Mouse (Mus musculus) liver, embryonic 12.5 days (tissue): ENCODE measurements around the gene Plxnd1. TPM values are rescaled to one million over a fixed set of nuclear protein-coding genes. Genes with fewer than 3 reads are reported as not detected.

Experiments used
- ATAC-seq: fragments of 200-750 bp; cut with Nextera tagmentation; 2 replicates; pipeline ENCODE4 v1.8.0; 2017; ENCODE audit warnings: moderate number of reproducible peaks, mild to moderate bottlenecking, moderate library complexity
- H3K27ac ChIP-seq: fragments of 300-500 bp; sonication (generic); 2 replicates; pipeline ENCODE4 v1.5.1; 2016; ENCODE audit warnings: mild to moderate bottlenecking
- H3K27me3 ChIP-seq: fragments of 300-500 bp; sonication (generic); replicated peaks from 2 replicates; pipeline ENCODE4 v1.6.1; 2016; ENCODE audit warnings: mild to moderate bottlenecking, moderate library complexity
- H3K36me3 ChIP-seq: fragments of 300-500 bp; sonication (generic); 2 replicates; pipeline ENCODE4 v1.6.1; 2016; ENCODE audit warnings: mild to moderate bottlenecking, moderate library complexity
- H3K4me1 ChIP-seq: fragments of 300-500 bp; sonication (generic); 2 replicates; pipeline ENCODE4 v1.6.1; 2016
- H3K4me2 ChIP-seq: fragments of 300-500 bp; sonication (generic); 2 replicates; pipeline ENCODE4 v1.6.1; 2016; ENCODE audit warnings: mild to moderate bottlenecking, moderate library complexity
- H3K4me3 ChIP-seq: fragments of 300-500 bp; sonication (generic); 2 replicates; pipeline ENCODE4 v1.5.1; 2016; ENCODE audit warnings: mild to moderate bottlenecking, moderate library complexity
- H3K9ac ChIP-seq: fragments of 300-500 bp; sonication (generic); 2 replicates; pipeline ENCODE4 v1.6.1; 2016; ENCODE audit warnings: mild to moderate bottlenecking, moderate library complexity
- H3K9me3 ChIP-seq: fragments of 300-500 bp; sonication (generic); replicated peaks from 2 replicates; pipeline ENCODE4 v1.6.1; 2016; ENCODE audit warnings: mild to moderate bottlenecking, moderate library complexity
- WGBS: fragments of 180-500 bp; shearing (Covaris S2); methylation state at CpG from one replicate; pipeline ENCODE4 v1.1.7; 2016; ENCODE audit not compliant: insufficient replicate concordance; 5-methylcytosine and 5-hydroxymethylcytosine counted together
- polyA plus RNA-seq: library from polyadenylated mRNA; unstranded; fragments of >200 nt; fragmentation: Nextera tagmentation; extraction: Ambion mirVana; gene quantifications from 2 replicates; pipeline ENCODE4 v1.2.1, GENCODE M21; 2016

The Plxnd1 gene
- polyA plus RNA-seq, 1 experiment from 2014 or later, result 16.2 TPM

DNA sequence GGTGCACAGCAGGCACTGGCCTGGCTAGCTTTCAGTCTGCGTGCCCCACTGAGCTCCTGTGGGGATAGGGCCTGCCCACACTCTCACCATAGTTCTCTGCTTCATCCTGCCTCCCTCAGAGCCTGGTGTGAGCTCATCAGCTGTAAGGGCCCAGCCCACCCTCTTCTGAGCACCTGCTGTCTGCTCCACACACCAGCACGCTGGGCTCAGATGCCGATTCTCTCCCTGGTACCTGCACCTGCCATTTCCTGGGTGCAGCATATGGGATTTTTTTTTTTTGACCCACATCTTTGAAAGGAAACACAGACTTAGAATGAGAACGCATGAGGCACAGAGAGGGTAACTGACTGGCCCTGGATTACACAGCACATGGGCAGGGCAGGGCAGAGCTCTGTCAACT, 5.2 kb downstream of the Plxnd1 start:
- Histone ChIP-seq H3K27me3 (peaks cover 49% of the 10 kb centered on the region), H3K9ac (no peak overlapping the region), H3K4me1 (peaks cover 44% of the 10 kb centered on the region), H3K36me3 (no peaks in the 10 kb centered on the region), H3K4me2 (no peak overlapping the region), H3K27ac (no peak overlapping the region), H3K4me3 (no peak overlapping the region), H3K9me3 (no peaks in the 10 kb centered on the region)
- 78% methylated on average over 4 of the region's 4 CpGs for WGBS
- no peak for ATAC-seq

DNA sequence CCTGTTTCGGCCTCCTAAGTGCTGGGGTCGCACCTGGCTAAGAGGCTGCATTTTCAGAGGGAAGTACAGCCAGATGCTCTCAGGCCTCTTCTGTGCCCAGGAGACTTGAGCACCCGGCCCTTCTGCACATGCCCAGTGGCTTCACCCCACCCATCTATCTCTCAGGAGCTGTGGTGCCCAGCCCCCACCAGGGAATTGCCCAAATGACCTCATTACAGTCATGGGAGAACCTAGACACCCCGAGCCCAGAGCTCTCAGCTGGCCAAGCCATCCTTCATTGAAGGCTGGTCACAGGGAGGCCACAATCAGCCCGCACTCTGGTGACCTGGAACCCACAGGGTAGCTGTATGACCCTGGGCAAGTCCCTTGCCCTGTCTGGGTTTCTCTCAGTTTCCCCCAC, 5.8 kb downstream of the Plxnd1 start:
- no peak for ATAC-seq
- H3K9ac ChIP-seq, result no peak overlapping the region
- H3K27ac ChIP-seq, result no peak overlapping the region
- peaks cover 38% of the 10 kb centered on the region for H3K4me1 ChIP-seq
- no peaks in the 10 kb centered on the region for H3K9me3 ChIP-seq
- H3K4me2 ChIP-seq, result no peak overlapping the region
- H3K4me3 ChIP-seq, result no peak overlapping the region
- H3K36me3 ChIP-seq, result no peaks in the 10 kb centered on the region
- H3K27me3 ChIP-seq, result peaks cover 43% of the 10 kb centered on the region
- WGBS, result 56% methylated on average over 5 of the region's 5 CpGs

DNA sequence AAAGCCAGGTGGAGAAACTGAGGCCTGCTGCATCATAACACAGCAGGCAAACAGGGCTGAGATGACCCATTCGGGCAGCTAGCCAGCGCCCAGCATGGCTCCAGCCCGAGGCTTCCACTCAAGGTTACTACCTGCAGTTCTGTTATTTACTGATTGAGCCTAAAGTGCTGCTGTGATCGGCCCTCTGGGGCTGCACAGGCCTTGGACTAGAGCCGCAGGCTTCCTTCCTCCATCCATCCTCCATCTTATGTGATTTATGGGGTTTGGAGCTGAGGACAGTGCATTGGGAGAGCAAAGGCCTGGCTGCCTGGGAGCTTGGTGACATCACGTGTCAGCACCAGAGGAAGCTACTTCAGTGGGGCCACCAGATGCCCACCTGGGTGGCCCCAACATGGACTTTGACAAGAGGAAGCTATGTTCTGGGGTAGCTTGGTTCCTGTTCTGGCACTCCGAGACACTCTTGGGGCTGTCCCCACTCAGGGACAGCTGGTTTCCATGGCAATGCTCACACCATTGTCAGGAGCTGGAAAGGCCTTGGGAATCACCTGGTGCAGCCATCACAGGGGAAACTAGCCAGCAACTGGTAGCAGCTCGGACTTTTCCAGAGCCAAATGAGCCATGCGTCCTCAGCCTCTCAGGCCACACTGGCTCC, 7.6 kb downstream of the Plxnd1 start:
- no peak overlapping the region for H3K27ac ChIP-seq
- H3K27me3 ChIP-seq, result peaks cover 25% of the 10 kb centered on the region
- no peak for ATAC-seq
- H3K9me3 ChIP-seq, result no peaks in the 10 kb centered on the region
- H3K9ac ChIP-seq, result no peak overlapping the region
- no peaks in the 10 kb centered on the region for H3K36me3 ChIP-seq
- no peak overlapping the region for H3K4me2 ChIP-seq
- WGBS, result 54% methylated on average over 9 of the region's 9 CpGs
- H3K4me3 ChIP-seq, result no peak overlapping the region
- H3K4me1 ChIP-seq, result peaks cover 23% of the 10 kb centered on the region

DNA sequence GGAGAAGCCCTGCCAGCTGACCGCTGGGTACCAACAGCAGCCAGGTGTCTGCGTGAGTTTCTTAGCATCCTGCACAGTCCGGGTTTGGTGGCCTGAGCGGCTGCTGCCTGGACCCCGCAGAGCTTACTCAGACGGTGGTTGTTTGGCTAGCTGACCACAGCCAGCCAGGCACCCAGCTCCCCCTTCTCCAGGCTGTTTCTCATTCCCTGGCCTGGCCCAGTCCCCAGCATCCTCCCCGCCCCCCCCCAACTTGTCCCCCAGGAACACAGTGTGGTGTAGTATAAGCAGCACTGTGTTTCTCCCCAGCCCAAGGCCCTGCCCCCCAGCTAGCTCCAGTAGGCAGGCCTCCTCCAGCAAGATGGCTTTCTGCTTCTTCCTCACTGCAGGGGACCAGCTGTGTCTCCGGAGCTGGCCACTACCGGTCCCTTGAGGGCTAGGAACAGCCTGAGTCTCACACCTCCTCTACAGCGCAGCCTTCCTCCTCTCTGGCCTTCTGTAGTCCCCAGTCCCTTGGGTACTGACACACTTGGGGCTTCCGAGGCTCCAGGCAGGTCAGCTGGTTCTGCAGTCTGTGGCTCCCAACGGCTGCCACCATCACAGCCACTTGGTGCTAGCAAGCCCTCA, 8.2 kb downstream of the Plxnd1 start:
- H3K9me3 ChIP-seq, result no peaks in the 10 kb centered on the region
- no peak overlapping the region for H3K4me2 ChIP-seq
- peaks cover 18% of the 10 kb centered on the region for H3K4me1 ChIP-seq
- peaks cover 19% of the 10 kb centered on the region for H3K27me3 ChIP-seq
- H3K36me3 ChIP-seq, result no peaks in the 10 kb centered on the region
- H3K4me3 ChIP-seq, result no peak overlapping the region
- no peak for ATAC-seq
- H3K9ac ChIP-seq, result no peak overlapping the region
- 68% methylated on average over 12 of the region's 12 CpGs for WGBS
- no peak overlapping the region for H3K27ac ChIP-seq

DNA sequence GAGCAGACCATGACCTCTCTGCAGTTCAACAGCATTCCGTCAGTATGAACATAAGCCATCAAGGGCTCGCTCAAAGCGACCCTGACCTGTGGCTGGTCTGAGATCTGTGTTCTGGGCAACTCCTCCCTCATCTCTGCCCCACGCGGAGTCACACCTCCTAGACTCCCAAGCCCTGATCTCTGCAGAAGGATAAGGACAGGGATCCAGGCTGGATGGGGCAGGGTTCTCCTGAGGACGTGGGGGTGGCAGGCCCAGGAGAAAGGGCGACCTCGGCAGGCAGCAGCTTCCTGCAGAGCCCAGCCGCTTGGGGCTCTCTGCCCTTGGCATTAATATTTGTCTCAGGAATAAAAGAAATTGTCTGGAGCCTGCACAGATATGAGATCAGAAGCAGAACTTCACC, 9.2 kb downstream of the Plxnd1 start:
- H3K4me1 ChIP-seq, result peaks cover 14% of the 10 kb centered on the region
- H3K36me3 ChIP-seq, result no peaks in the 10 kb centered on the region
- no peak for ATAC-seq
- H3K9me3 ChIP-seq, result no peaks in the 10 kb centered on the region
- H3K9ac ChIP-seq, result no peak overlapping the region
- WGBS, result 77% methylated on average over 9 of the region's 9 CpGs
- H3K4me2 ChIP-seq, result no peak overlapping the region
- peaks cover 9% of the 10 kb centered on the region for H3K27me3 ChIP-seq
- H3K4me3 ChIP-seq, result no peak overlapping the region
- H3K27ac ChIP-seq, result no peak overlapping the region

DNA sequence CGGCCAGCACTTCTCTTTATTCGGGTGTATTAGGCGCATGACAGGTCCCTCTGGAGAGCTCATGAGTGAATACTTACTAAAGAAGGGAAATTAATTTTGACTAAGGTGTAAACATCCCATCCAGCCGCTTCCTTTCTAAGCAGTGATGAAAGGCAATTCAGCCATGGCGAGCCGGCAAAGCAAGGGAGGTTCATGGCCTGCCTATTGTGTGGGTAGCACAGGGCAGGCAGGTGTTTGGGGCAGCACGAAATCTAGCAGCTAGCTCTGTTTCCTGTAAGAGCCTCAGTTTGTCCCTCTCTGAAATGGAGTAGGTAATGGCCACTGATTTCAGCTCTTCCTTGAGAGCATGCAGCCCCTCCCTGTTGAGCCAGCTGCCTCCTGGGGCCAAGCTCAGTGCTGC, 10.2 kb downstream of the Plxnd1 start:
- peaks cover 7% of the 10 kb centered on the region; the same call in 1 of the 2 replicates for H3K27me3 ChIP-seq
- no peak overlapping the region for H3K27ac ChIP-seq
- H3K9ac ChIP-seq, result no peak overlapping the region
- 67% methylated on average over 7 of the region's 7 CpGs for WGBS
- H3K9me3 ChIP-seq, result no peaks in the 10 kb centered on the region
- no peak for ATAC-seq
- H3K36me3 ChIP-seq, result no peaks in the 10 kb centered on the region
- H3K4me3 ChIP-seq, result no peak overlapping the region
- peaks cover 14% of the 10 kb centered on the region for H3K4me1 ChIP-seq
- H3K4me2 ChIP-seq, result no peak overlapping the region

DNA sequence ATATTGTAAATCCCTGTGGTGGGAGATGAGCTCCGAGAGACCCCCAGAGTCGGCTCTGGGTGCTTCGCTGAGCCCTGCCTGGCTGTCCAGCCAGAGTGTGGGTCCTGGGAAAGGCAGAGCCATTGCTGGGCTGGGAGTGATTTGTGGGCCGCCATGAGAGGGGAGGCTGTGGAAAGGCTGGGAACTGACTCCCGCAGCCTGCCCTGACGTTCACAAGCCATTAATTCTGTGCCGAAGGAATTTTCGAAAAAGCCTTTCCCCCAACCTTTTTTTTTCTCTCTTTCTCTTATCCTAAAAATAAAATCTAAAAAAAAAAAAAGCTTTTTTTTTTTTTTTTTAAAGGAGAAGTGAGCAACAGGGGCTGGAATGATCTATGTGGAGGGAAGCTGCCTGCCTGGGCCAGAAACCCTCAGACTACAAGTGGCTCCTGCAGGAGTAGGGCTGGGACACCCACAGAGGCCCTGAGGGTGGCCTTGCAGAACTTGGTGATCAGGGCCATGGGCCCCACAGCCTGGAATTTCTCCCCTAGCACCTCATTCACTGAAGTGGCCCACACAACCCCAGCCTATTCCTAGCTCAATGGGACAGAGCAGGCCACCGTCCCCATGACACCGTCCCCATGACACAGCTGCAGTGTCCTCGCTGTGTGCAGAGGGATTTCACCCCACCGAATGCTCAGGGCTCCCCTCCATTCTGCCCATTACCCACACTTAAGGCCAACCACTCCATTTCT, 11.3 kb downstream of the Plxnd1 start:
- no peak overlapping the region for H3K4me3 ChIP-seq
- H3K9me3 ChIP-seq, result no peaks in the 10 kb centered on the region
- 69% methylated on average over 12 of the region's 12 CpGs for WGBS
- H3K27me3 ChIP-seq, result no peaks in the 10 kb centered on the region
- peaks cover 14% of the 10 kb centered on the region for H3K4me1 ChIP-seq
- H3K4me2 ChIP-seq, result no peak overlapping the region
- H3K27ac ChIP-seq, result no peak overlapping the region
- H3K36me3 ChIP-seq, result no peaks in the 10 kb centered on the region
- H3K9ac ChIP-seq, result no peak overlapping the region
- no peak for ATAC-seq

DNA sequence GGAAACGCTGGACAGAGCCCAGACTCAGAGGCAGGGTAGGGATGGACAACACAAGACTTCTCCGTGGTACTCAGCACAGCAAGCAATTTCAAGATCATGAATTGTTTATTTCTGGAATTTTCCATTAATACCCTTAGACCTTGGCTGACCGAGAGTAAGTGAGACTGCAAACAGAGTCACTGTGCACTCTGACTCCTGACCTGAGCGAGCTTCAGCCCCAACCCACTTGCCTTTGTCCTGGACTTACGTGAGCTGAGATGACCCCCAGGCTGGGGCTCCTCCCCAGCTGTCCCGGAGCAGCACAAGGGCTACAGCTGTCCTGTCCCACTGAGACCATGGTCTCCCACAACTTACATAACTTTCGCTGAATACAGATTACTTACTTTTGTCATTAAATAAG, 11.9 kb downstream of the Plxnd1 start:
- H3K9me3 ChIP-seq, result no peaks in the 10 kb centered on the region
- H3K27me3 ChIP-seq, result no peaks in the 10 kb centered on the region
- no peak overlapping the region for H3K4me2 ChIP-seq
- 66% methylated on average over 7 of the region's 7 CpGs for WGBS
- H3K4me3 ChIP-seq, result no peak overlapping the region
- no peak overlapping the region for H3K9ac ChIP-seq
- no peak overlapping the region for H3K27ac ChIP-seq
- H3K36me3 ChIP-seq, result no peaks in the 10 kb centered on the region
- peaks cover 14% of the 10 kb centered on the region for H3K4me1 ChIP-seq
- no peak for ATAC-seq

DNA sequence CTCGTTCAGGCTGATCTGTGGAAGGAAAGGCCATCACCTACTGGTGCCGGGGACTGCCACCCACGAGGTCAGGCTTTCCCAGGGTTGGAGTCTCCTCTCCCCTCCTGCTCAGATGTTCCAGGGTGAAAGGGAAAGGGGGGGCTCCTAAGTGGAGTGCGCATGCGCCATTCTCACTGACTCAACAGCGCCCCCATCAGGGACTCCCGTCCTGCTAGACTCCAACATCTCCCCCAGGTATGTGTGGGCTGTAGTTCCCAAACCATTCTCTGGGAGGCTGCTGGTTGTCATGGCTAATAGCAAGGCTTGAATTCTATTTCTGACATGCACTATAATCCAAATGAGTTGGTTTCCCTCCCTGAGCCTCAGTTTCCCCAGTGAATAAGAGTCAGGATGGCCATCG, 16.2 kb downstream of the Plxnd1 start:
- Histone ChIP-seq H3K27ac (no peak overlapping the region), H3K4me3 (no peak overlapping the region), H3K9ac (no peak overlapping the region), H3K27me3 (no peaks in the 10 kb centered on the region), H3K4me1 (no peaks in the 10 kb centered on the region), H3K4me2 (no peak overlapping the region), H3K9me3 (no peaks in the 10 kb centered on the region), H3K36me3 (peaks cover 3% of the 10 kb centered on the region)
- no peak for ATAC-seq
- WGBS, result 68% methylated on average over 8 of the region's 8 CpGs

DNA sequence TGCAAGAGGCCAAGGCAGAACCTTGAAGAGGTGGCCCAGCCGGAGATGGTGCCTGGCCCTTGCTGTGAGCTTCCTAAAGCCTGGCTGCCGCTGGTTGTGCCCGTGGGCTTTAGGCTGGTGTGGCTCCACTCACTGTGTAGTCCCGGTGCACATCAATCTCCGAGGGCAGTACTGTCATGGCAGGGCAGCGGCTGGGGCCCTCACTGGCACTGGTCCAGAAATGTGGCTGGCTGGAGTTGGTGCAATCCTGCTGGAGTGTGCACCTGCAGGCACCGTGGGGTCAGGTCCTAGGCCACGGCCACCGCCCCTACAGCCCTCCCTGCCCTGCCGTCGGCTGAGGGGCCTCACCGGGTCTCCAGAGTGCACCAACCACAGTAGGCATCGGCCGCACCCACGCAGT, 17.0 kb downstream of the Plxnd1 start:
- 77% methylated on average over 15 of the region's 15 CpGs for WGBS
- no peak for ATAC-seq
- Histone ChIP-seq H3K4me3 (no peak overlapping the region), H3K4me2 (no peak overlapping the region), H3K36me3 (peaks cover 3% of the 10 kb centered on the region), H3K9ac (no peak overlapping the region), H3K27me3 (no peaks in the 10 kb centered on the region), H3K4me1 (peaks cover 5% of the 10 kb centered on the region; the same call in 1 of the 2 replicates), H3K9me3 (no peaks in the 10 kb centered on the region), H3K27ac (no peak overlapping the region)

DNA sequence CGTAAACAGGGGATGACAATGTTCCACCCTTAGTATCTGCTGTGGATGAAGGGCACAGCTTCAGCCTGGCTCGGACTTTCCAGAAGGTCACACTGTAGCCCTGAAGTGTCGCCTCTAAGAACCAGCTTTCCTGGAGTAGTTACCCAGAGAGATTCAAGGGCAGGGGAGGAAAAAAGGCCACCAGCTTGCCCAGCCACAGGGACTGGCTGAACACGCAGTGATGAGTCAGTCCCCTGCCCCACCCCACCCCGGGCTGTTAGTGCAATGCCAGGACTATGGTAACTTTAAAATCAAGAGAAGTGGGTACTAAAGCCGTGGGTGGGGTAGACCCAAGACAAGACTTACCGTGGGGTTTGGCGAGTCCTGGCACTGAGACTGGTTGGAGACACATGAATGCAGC, 19.2 kb downstream of the Plxnd1 start:
- Histone ChIP-seq H3K27me3 (no peaks in the 10 kb centered on the region), H3K9ac (no peak overlapping the region), H3K4me1 (peaks cover 17% of the 10 kb centered on the region; the same call in 1 of the 2 replicates), H3K4me3 (no peak overlapping the region), H3K27ac (no peak overlapping the region), H3K9me3 (no peaks in the 10 kb centered on the region), H3K4me2 (no peak overlapping the region), H3K36me3 (peaks cover 3% of the 10 kb centered on the region)
- 65% methylated on average over 8 of the region's 8 CpGs for WGBS
- ATAC-seq, result no peak

DNA sequence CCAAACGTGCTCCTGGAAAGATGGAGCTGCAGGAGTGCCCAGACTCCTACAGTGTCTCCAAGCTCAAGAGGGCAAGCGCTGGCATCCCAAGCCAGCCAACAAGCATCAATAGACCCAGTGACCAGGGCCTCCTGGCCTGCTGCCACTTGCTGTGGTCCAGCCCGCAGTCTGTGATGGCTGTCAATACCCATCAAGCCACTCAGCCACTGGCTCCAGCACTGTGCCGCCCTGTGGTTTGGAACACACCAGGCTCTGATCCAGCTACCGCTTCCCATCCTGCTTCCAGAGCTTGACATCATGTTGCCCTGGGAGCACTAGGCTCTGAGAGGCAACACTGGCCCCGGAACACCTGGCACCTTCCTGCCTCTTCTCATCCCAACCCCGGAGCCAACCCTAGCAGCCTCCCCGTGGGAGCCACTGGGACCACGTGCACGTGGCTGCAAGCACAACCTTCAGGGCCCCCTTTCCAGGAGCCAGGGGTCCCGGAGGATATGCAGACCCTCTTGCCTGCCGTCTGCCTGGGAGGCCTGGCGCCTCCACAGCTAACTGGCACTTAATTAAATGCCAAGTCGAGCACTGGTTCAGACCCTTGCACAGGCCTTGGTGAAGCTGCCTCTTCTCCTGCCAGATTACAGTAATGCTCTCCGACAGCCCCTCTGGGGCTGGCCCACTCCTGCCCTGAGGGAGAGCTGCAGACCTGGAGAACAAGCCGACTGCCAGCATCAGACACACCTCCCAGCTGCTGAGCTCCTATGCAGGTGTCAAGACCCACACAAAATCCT, 20.7 kb downstream of the Plxnd1 start:
- 75% methylated on average over 16 of the region's 16 CpGs for WGBS
- H3K27me3 ChIP-seq, result no peaks in the 10 kb centered on the region
- no peak overlapping the region for H3K27ac ChIP-seq
- no peak overlapping the region for H3K4me3 ChIP-seq
- H3K9ac ChIP-seq, result no peak overlapping the region
- peaks cover 3% of the 10 kb centered on the region for H3K36me3 ChIP-seq
- H3K4me1 ChIP-seq, result peaks cover 17% of the 10 kb centered on the region; the same call in 1 of the 2 replicates
- no peak overlapping the region for H3K4me2 ChIP-seq
- no peak for ATAC-seq
- H3K9me3 ChIP-seq, result no peaks in the 10 kb centered on the region
